Mouse (Mus musculus) liver, postnatal 0 days (tissue): ENCODE results near the gene Rhod. TPM values are rescaled to one million over a fixed set of nuclear protein-coding genes. Genes with fewer than 3 reads are reported as not detected.
A peak's percentile ranks its signal among the peaks of the same experiment; 100 is the strongest.

Source experiments
- ATAC-seq: fragments of 200-750 bp; cut with Nextera tagmentation; 2 replicates; pipeline ENCODE4 v1.8.0; 2017; ENCODE audit warnings: mild to moderate bottlenecking, moderate library complexity
- DNase-seq: peaks from one replicate; pipeline ENCODE4 v3.0.0-alpha.2; 2016
- H3K27ac ChIP-seq: fragments of 300-500 bp; sonication (generic); 2 replicates; pipeline ENCODE4 v1.5.1; 2014; ENCODE audit warnings: antibody characterized with exemption, moderate library complexity, mild to moderate bottlenecking, low read depth
- H3K27me3 ChIP-seq: fragments of 300-500 bp; sonication (generic); 2 replicates; pipeline ENCODE4 v1.6.1; 2014; ENCODE audit warnings: low read length, control low read depth, mixed read lengths; ENCODE audit not compliant: insufficient read depth
- H3K36me3 ChIP-seq: fragments of 300-500 bp; sonication (generic); replicated peaks from 2 replicates; pipeline ENCODE4 v1.6.1; 2014; ENCODE audit warnings: mild to moderate bottlenecking, control low read depth, low read length, moderate library complexity, mixed read lengths; ENCODE audit not compliant: insufficient read depth
- H3K4me1 ChIP-seq: fragments of 300-500 bp; sonication (generic); 2 replicates; pipeline ENCODE4 v1.6.1; 2014; ENCODE audit warnings: antibody characterized with exemption, mild to moderate bottlenecking, control low read depth; ENCODE audit not compliant: insufficient read depth
- H3K4me2 ChIP-seq: fragments of 300-500 bp; sonication (generic); 2 replicates; pipeline ENCODE4 v1.6.1; 2014; ENCODE audit warnings: low read depth, mild to moderate bottlenecking, low read length, moderate library complexity, mixed read lengths
- H3K4me3 ChIP-seq: fragments of 300-500 bp; sonication (generic); 2 replicates; pipeline ENCODE4 v1.5.1; 2014; ENCODE audit warnings: low read depth, low read length
- H3K9ac ChIP-seq: fragments of 300-500 bp; sonication (generic); replicated peaks from 2 replicates; pipeline ENCODE4 v1.6.1; 2014; ENCODE audit warnings: mild to moderate bottlenecking, moderate library complexity
- H3K9me3 ChIP-seq: fragments of 300-500 bp; sonication (generic); 2 replicates; pipeline ENCODE4 v1.6.1; 2016; ENCODE audit warnings: mild to moderate bottlenecking, control low read depth, low read length, mixed read lengths
- CTCF ChIP-seq: sonication (generic); IDR thresholded peaks from 2 replicates; pipeline ENCODE4 v1.5.1; 2016; ENCODE audit warnings: antibody characterized with exemption, low read depth
- EP300 ChIP-seq: IDR thresholded peaks from 2 replicates; pipeline ENCODE4 v1.6.1; 2016; ENCODE audit warnings: antibody characterized with exemption, low read depth, mild to moderate bottlenecking
- WGBS: fragments of 180-500 bp; shearing (Covaris S2); extraction: QIAGEN DNeasy Blood & Tissue Kit; methylation state at CpG from one replicate; pipeline ENCODE4 v1.1.7; 2014; ENCODE audit not compliant: insufficient replicate concordance; 5-methylcytosine and 5-hydroxymethylcytosine counted together
- polyA plus RNA-seq: library from polyadenylated mRNA; unstranded; fragments of >200 nt; fragmentation: Nextera tagmentation; extraction: Ambion mirVana; gene quantifications from 2 replicates; pipeline ENCODE4 v1.2.1, GENCODE M21; 2015

The Rhod gene
- polyA plus RNA-seq, 1 experiment from 2014 or later = 14.8 TPM

DNA sequence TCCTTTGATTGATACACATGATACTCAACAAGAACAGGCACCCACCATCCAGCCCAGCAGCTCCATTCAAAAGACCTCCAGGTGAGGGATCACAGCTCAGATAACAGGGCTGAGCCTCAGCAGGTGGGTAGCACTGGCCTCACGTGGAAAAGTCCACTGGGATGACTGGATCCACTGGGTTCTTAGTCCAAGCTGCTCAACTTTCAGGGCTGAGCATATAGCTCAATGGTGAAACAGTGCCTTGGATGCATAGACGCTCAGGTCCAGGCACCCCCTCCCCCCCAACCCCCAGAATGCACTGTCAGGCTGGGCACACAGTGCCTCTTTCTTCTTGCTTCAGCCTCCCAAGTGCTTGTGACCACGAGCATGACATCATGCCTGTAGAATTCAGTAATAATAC lies 16.2 kb downstream of the Rhod start:
- H3K27me3 ChIP-seq = no peaks in the 10 kb centered on the region
- H3K27ac ChIP-seq = no peak overlapping the region
- no peak for DNase-seq
- TF ChIP-seq EP300 = no peak
- no peak for TF ChIP-seq CTCF
- 0 out of 2 replicates have a peak, but pooled peaks cover 4% of the 10 kb centered on the region for H3K36me3 ChIP-seq
- 54% methylated on average over 3 of the region's 3 CpGs for WGBS
- ATAC-seq = no peak
- H3K9me3 ChIP-seq = no peaks in the 10 kb centered on the region
- no peak overlapping the region for H3K4me2 ChIP-seq
- H3K4me3 ChIP-seq = no peak overlapping the region
- H3K4me1 ChIP-seq = peaks cover 13% of the 10 kb centered on the region
- H3K9ac ChIP-seq = no peak overlapping the region

DNA sequence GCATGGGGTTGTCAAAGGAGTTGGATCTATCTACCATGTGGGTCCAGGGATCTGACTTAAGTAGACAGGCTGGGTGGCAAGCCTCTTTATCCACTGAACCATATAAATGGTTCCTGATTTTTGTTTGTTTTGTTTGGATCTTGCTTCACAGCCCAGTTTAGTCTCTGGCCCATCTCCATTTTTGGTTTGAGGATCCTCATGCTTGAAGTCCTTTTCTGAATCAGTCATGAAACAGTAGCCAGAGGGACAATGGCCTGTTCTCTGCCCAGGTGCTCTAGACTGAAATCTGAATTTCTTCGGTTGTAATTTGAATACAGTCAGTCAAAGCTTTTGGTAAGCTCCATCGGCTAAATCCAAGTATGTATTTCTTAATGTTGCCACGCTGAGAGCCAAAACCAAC lies 16.7 kb downstream of the Rhod start:
- no peak for DNase-seq
- Histone ChIP-seq H3K27ac (no peak overlapping the region), H3K4me3 (no peak overlapping the region), H3K4me1 (peaks cover 13% of the 10 kb centered on the region), H3K9me3 (no peaks in the 10 kb centered on the region), H3K9ac (no peak overlapping the region), H3K36me3 (0 out of 2 replicates have a peak, but pooled peaks cover 4% of the 10 kb centered on the region), H3K27me3 (no peaks in the 10 kb centered on the region), H3K4me2 (no peak overlapping the region)
- TF ChIP-seq EP300 (no peak), CTCF (no peak)
- ATAC-seq = no peak
- WGBS = 85% methylated on average over 3 of the region's 3 CpGs

DNA sequence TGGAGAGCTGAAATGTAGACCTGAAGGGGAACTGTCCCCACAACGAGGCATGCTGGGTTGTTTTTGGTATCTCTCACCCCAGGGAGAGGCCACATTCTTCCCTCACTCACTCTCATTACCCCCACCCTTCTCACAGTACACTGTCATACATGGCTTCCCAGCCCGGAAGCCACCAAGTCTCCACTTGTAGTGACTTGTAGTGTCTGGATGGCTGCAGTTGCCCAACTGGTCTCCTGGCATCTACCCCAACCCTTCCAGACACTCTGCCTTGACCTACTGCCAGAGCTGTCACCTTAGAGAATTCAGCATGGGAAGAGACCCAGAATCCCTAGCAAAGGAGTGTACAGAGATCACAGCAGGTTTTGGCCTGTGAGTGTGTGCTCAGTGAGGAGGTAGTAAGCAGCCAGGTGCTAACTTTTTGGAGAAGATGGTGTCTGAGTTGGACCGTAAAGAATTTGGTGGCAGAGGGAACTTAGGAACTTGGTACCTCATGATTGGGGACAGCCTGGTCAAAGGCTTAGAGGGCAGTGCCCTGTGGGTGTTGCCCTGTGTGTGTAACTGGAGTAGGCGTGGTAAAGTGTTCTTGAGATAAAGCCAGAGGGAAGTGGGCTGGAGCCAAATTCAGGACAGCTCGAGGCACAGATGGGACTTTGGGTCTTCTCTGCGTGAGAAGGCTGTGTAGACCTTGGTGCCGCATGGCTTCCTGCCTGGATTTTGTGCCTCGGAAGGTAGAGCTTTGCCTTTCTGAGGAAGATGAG lies 18.9 kb downstream of the Rhod start:
- DNase-seq = no peak
- Histone ChIP-seq H3K27ac (no peak overlapping the region), H3K4me2 (no peak overlapping the region), H3K4me3 (no peak overlapping the region), H3K27me3 (no peaks in the 10 kb centered on the region), H3K4me1 (peaks cover 13% of the 10 kb centered on the region), H3K9me3 (no peaks in the 10 kb centered on the region), H3K9ac (no peak overlapping the region), H3K36me3 (0 out of 2 replicates have a peak, but pooled peaks cover 4% of the 10 kb centered on the region)
- TF ChIP-seq CTCF = no peak
- no peak for TF ChIP-seq EP300
- peak; percentile 63 for ATAC-seq
- 53% methylated on average over 8 of the region's 8 CpGs for WGBS

DNA sequence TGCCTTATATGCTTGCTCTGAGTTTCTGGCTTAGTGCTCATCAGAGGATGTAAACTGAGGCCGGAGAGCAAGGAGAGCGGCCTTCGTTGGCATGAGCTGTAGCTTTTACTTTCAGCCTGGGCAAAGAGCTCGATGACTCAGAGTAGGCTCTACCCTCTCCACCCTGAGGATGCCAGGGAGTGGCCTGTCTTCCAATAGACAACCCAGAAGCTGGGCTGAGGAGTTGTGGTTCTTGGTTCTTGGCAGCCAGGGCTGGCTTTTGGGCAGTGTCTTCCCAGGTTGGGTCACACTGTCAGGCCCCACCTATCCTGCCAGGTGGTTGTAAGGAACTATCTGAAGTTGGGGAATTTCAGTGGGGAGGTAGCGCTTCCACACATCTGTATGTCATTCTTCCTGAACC lies 19.5 kb downstream of the Rhod start:
- Histone ChIP-seq H3K4me3 (no peak overlapping the region), H3K4me1 (peaks cover 13% of the 10 kb centered on the region), H3K4me2 (no peak overlapping the region), H3K9ac (no peak overlapping the region), H3K27me3 (no peaks in the 10 kb centered on the region), H3K27ac (no peak overlapping the region), H3K9me3 (no peaks in the 10 kb centered on the region), H3K36me3 (no peaks in the 10 kb centered on the region)
- DNase-seq = no peak
- TF ChIP-seq CTCF = no peak
- no peak for TF ChIP-seq EP300
- WGBS = 84% methylated on average over 5 of the region's 5 CpGs
- ATAC-seq = no peak

DNA sequence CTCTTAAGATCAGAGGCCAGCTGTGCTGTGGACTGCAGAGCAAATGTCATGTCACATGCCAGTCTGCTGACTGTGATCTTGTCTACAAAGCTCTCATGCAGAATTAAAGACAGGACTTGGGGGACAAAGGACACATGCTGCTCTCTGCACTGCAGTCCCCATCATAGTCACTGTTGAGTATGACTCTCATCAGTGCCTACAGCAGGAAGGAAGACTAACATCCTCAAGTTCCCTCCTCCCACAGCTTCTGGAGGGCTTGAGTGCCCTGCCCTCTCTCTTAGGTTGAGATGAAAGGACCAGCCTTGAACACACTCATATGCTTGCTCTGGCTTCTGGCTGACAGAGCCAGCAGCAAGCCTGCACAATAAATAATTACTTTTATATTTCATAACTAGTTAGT lies 21.5 kb downstream of the Rhod start:
- DNase-seq (no peak), ATAC-seq (no peak)
- Histone ChIP-seq H3K4me2 (no peak overlapping the region), H3K27ac (no peak overlapping the region), H3K9me3 (no peaks in the 10 kb centered on the region), H3K4me3 (no peak overlapping the region), H3K36me3 (no peaks in the 10 kb centered on the region), H3K9ac (no peak overlapping the region), H3K4me1 (peaks cover 13% of the 10 kb centered on the region), H3K27me3 (no peaks in the 10 kb centered on the region)
- TF ChIP-seq CTCF (no peak), EP300 (no peak)

DNA sequence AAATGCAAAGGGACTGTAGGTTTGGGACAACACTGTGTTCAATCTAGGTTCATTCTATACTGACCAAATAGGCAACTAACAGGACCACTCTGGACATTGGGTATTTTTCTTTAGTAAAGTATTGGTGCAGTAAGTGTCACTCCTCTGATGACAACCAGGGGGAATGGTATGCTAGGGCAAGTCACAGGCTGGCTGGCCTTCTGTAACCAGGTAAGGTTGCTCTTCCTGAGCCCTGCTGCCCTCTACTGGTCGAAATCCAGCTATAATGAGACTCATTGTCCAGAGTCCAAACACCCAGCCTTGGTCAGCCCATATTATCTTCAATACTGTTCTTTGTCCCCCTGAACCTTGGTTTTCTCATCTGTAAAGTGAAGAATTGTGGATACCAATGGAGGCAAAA lies 22.0 kb downstream of the Rhod start:
- H3K36me3 ChIP-seq = no peaks in the 10 kb centered on the region
- H3K27ac ChIP-seq = no peak overlapping the region
- H3K4me3 ChIP-seq = no peak overlapping the region
- no peak overlapping the region for H3K9ac ChIP-seq
- peaks cover 13% of the 10 kb centered on the region for H3K4me1 ChIP-seq
- H3K27me3 ChIP-seq = no peaks in the 10 kb centered on the region
- TF ChIP-seq EP300 (no peak), CTCF (peak; percentile 90)
- 0% methylated on average over 1 of the region's 1 CpGs for WGBS
- ATAC-seq = peak; percentile 80
- H3K9me3 ChIP-seq = no peaks in the 10 kb centered on the region
- no peak overlapping the region for H3K4me2 ChIP-seq
- peak; percentile 79 for DNase-seq
